Mouse (Mus musculus): Measurements from ENCODE around the gene C9orf72.

C9orf72 gene

DNA sequence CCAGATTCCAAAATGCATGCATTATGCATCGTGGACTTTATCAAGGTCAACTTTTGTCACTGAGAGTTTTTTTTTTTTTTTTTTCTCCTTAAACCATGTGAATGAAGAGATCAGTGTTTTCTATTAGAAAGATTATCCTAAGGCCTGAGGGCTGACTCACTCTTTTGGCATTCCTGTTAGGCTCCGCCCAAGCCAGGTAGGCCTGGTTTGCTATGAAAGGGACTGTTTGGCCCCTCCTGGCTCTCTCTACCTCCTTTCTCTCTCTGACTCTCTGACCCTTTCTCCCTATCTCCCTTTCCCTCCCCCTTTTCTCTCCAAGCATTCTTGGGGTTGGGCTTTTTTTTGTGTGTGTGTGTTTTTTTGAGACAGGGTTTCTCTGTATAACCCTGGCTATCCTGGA is 50.4 kb downstream of the C9orf72 start:
- DNase-seq: no peak

GRCm38 (mm10) chr4:35173551-35173950 is 52.4 kb downstream of the C9orf72 start:
- no peak for DNase-seq

DNA sequence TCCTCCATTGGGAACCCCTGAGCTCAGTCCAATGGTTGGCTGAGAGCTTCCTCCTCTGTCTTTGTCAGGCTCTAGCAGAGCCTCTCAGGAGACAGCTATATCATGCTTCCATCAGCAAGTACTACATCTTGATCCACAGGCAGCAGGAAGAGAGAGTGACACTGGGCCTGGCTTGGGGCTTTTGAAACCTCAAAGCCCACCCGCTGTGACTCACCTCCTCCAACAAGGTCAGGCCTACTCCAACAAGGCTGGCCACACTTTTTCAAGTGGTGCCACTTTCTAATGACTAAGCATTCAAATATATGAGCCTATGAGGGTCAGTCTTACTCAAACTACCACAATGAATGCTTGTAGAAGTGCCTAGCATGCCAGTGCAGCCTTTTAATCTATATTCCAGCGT is 53.5 kb downstream of the C9orf72 start:
- DNase-seq: no peak

- no peak for DNase-seq
Observed at GRCm38 (mm10) chr4:35169571-35170125, 56.3 kb downstream of the C9orf72 start.

DNA sequence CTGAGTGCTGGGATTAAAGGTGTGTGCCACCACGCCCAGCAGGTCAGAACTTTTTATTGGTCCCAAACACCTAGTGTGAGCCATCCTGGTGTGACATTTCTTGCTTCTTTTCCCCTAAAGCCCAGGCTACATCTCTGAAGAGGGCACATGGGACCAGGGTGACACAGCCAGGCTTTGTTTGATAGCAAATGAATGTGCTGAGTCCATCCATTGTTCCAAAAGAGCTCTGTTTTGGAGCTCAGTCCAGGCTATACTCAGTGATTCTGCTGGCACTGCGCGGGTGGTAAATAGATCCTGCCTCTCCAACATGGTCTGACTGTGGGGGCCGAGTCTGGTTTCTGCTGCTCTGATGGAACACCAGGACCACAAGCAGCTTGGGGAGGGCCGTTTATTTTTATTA is 58.1 kb downstream of the C9orf72 start:
- no peak for DNase-seq

- DNase-seq: peak in 1 of 2 experiments; percentile 47
Observed at GRCm38 (mm10) chr4:35165947-35166346, 60.0 kb downstream of the C9orf72 start.

- DNase-seq: no peak
Observed at GRCm38 (mm10) chr4:35165275-35165674, 60.7 kb downstream of the C9orf72 start.

- DNase-seq: no peak
Observed at GRCm38 (mm10) chr4:35157815-35158214, 68.2 kb downstream of the C9orf72 start.

- peak; percentile 87 to 93 for DNase-seq
Observed at GRCm38 (mm10) chr4:35156751-35157611, 69.0 kb downstream of the C9orf72 start, which contains the start of gene Mob3b. Gene Mob3b, minus strand, starts transcription at chr4:35157484.

DNA sequence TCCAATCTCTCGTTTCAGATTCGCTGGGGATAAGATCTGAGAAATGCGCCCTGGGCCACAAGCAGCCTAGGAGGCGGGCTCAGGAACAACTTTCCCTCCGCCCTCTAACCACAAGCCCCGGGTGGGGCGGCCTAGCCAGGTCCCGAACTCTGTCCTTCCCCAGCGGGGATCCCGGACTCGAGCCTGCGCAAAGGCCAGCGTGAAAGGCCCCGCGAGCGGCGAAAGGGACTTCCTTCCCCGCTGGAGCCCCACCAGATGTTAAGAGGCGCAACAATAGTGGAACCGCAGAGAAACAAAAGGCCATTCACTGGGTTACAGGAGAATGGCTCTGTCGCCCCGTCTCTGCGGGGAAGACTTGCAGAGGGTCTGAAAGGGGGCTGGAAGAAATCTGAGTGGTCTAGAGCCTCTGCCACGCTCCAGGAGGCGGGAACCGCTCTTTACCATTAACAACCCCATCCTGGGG is 69.8 kb downstream of the C9orf72 start:
- DNase-seq: peak; percentile 88

DNA sequence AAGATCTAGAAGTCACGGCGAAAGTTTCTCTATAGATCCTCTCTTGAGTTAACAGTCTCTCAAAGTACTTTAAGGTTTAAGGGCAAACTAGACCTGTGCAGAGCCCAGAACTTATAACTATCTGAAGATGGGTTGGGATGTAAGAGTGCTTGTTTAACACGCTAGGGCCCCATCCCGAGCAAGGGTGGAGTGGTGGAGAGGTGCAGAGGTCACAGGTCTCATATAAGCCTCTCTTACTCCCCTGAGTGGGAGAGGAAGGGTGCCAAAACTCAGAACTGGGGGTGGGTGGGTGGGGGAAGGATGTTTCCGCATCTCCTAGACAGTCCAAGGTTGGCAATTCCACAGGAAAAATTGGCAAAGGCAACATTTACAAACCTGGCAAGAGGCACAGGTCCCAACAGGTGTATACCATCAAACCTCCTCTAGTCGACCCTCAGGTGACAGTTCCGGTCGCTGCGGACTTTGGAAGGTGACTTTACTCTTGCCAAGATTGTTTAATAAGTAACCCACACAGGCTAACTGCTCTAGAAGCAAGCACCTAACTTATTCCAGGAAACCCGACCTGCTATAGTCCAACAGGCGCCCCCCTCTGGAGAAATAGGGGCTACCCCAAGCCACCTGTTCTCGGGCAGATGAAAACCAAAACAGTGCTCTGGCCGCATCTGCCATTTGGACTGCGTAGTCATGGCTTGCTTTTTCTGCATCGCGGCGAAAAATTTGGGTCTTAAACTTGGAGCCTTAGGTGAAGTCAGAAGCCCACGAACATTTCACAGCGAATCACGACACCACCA is 70.6 kb downstream of the C9orf72 start:
- DNase-seq: peak; percentile 93 to 96

DNA sequence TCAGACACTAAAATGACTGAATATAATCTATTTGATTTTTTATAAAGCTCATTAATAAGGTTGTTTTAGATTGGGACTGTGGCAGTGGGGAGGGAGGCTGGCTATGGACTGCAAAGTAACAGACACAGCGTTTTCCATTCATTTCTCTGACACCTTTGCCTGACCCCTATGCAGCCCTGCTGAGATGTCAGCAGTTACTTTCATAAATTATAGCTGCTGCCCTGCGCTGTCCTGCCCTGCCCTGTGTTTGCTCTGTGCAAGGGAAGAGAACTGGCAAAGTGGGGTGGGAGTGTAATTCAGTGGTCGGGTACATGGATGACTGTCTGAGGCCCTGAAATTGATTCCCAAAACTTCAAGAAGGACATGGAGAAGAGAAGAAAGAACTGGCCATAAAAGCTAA is 71.9 kb downstream of the C9orf72 start:
- DNase-seq: peak in 1 of 2 experiments; percentile 38

- DNase-seq: no peak
Observed at GRCm38 (mm10) chr4:35151756-35152155, 74.2 kb downstream of the C9orf72 start, which contains the start of gene Ifnk. Gene Ifnk, plus strand, starts transcription at chr4:35152056.

DNA sequence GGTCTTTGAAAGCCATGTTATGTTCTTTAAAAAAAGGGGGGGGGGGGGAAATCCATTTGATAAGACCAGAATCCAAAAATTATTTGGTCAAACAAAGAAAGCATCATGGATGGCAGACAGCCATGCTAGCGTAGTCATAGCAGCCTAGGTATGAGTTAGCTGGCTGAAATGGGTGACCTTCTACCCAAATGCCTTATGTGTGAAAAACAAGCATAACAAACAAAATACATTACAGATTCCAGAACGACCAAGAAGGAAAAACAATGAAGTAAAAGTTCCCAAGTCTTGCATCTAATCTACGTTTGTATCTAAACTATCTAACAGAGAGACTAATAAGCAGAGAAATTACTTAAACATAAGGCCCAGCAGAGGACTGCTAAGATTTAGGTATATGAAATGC is 75.3 kb downstream of the C9orf72 start:
- no peak for DNase-seq

- no peak for DNase-seq
Observed at GRCm38 (mm10) chr4:35148326-35148725, 77.6 kb downstream of the C9orf72 start.

DNA sequence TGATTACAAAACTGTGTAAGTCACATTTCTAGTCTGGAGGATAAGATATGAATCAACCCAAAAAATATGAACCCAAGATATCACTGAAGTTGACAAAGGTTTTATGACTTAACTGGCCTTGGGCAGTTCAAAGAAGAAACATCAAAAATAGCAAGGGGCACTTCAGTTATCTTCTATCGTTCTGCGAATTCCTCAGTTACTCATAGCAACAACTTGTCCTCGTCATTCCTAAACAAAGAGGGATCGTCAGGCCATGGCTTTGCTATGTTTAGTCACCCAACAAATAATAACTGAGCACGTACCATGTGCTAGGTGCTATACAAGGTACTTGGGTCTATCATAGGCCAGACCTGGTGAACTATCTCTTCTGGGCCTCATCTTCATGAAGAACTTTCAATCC is 79.4 kb downstream of the C9orf72 start:
- no peak for DNase-seq

GRCm38 (mm10) chr4:35145726-35146125 is 80.2 kb downstream of the C9orf72 start:
- DNase-seq: no peak

DNA sequence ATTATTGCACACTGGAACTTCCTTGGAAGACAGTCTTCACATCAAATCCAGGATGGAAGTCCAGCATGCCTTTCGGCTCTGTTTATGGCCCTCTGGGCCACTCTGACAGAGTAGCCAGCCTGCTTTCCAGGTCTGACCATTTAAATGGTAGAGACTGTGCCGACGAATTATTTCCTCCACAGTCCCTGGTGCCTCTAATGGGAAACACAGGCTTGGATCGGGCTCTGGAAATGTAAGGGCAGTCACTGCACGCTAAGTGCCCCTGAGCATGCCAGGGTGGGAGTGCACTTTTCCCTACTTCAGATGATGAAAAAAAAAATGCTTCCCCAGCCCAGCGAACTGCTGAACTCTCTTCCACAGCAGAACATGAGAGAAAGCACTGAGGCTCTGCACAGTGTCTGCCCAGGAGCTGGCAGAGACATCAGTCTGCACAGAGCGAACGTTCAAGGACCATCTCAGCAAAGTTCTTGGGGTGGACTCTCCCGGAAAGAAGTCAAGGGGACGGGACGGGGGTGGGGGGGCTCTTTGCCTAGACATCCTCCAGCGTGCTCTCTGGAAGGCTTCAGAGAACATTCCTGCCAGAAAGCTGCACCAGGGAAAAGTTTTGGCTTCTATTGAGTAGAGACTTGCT is 82.4 kb downstream of the C9orf72 start:
- no peak for DNase-seq

Data from kidney, adult 8-10 months (tissue).